Mouse (Mus musculus): Measurements from ENCODE around the gene Slc16a4.
"Not testable (repeated sequence)": the region's sequence is repeated elsewhere in the genome, so short reads cannot be mapped to it uniquely, and the experiment has no call there.

The Slc16a4 gene

GRCm38 (mm10) chr3:107295672-107296360, 4.8 kb downstream of the Slc16a4 start:
- DNase-seq (ENCODE audit: low read depth, low spot score): no peak

- DNase-seq (ENCODE audit: low read depth, low spot score): not testable (repeated sequence)
Observed at GRCm38 (mm10) chr3:107296917-107297316, 5.9 kb downstream of the Slc16a4 start.

GRCm38 (mm10) chr3:107317338-107317737, 26.3 kb downstream of the Slc16a4 start:
- no peak for DNase-seq (ENCODE audit: low read depth, low spot score)

- DNase-seq (ENCODE audit: low read depth, low spot score): no peak
Observed at GRCm38 (mm10) chr3:107321141-107321540, 30.1 kb downstream of the Slc16a4 start.

- no peak for DNase-seq (ENCODE audit: low read depth, low spot score)
Observed at GRCm38 (mm10) chr3:107321776-107322175, 30.7 kb downstream of the Slc16a4 start.

- no peak for DNase-seq (ENCODE audit: low read depth, low spot score)
Observed at GRCm38 (mm10) chr3:107326442-107326841, 35.4 kb downstream of the Slc16a4 start.

- no peak for DNase-seq (ENCODE audit: low read depth, low spot score)
Observed at GRCm38 (mm10) chr3:107330503-107331424, 39.7 kb downstream of the Slc16a4 start.

- DNase-seq (ENCODE audit: low read depth, low spot score): no peak
Observed at GRCm38 (mm10) chr3:107331746-107332126, 40.7 kb downstream of the Slc16a4 start.

- peak; percentile 32 for DNase-seq (ENCODE audit: low read depth, low spot score)
Observed at GRCm38 (mm10) chr3:107332127-107332959, 41.3 kb downstream of the Slc16a4 start.

- peak; percentile 100 for DNase-seq (ENCODE audit: low read depth, low spot score)
Observed at GRCm38 (mm10) chr3:107332960-107333380, 41.9 kb downstream of the Slc16a4 start.

GRCm38 (mm10) chr3:107333381-107334201, 42.6 kb downstream of the Slc16a4 start, which contains the start of gene Rbm15:
Gene Rbm15 (minus strand): TSS chr3:107333673.
- DNase-seq (ENCODE audit: low read depth, low spot score): peak; percentile 100

- no peak for DNase-seq (ENCODE audit: low read depth, low spot score)
Observed at GRCm38 (mm10) chr3:107334202-107334934, 43.3 kb downstream of the Slc16a4 start.

GRCm38 (mm10) chr3:107343971-107344370, 52.9 kb downstream of the Slc16a4 start:
- DNase-seq (ENCODE audit: low read depth, low spot score): no peak

- no peak for DNase-seq (ENCODE audit: low read depth, low spot score)
Observed at GRCm38 (mm10) chr3:107345033-107345725, 54.1 kb downstream of the Slc16a4 start.

- no peak for DNase-seq (ENCODE audit: low read depth, low spot score)
Observed at GRCm38 (mm10) chr3:107349006-107349405, 58.0 kb downstream of the Slc16a4 start.

GRCm38 (mm10) chr3:107351706-107352105, 60.7 kb downstream of the Slc16a4 start:
- DNase-seq (ENCODE audit: low read depth, low spot score): no peak

- no peak for DNase-seq (ENCODE audit: low read depth, low spot score)
Observed at GRCm38 (mm10) chr3:107355618-107356260, 64.7 kb downstream of the Slc16a4 start.

- DNase-seq (ENCODE audit: low read depth, low spot score): no peak
Observed at GRCm38 (mm10) chr3:107356964-107357441, 66.0 kb downstream of the Slc16a4 start.
